Mouse (Mus musculus): ENCODE data around the gene Foxn1.

The Foxn1 gene

GRCm38 (mm10) chr11:78399680-78400079 lies 13.3 kb upstream of the Foxn1 start:
- DNase-seq (ENCODE audit: low spot score) = peak; percentile 19

GRCm38 (mm10) chr11:78398212-78398611 lies 11.9 kb upstream of the Foxn1 start:
- no peak for DNase-seq (ENCODE audit: low spot score)

- peak; percentile 17 for DNase-seq (ENCODE audit: low spot score)
Measured at GRCm38 (mm10) chr11:78397397-78397796, 11.0 kb upstream of the Foxn1 start.

- DNase-seq (ENCODE audit: low spot score) = no peak
Measured at GRCm38 (mm10) chr11:78396950-78397349, 10.6 kb upstream of the Foxn1 start.

- no peak for DNase-seq (ENCODE audit: low spot score)
Measured at GRCm38 (mm10) chr11:78392728-78393127, 6.4 kb upstream of the Foxn1 start.

- DNase-seq (ENCODE audit: low spot score) = no peak
Measured at GRCm38 (mm10) chr11:78385776-78386175, 582 bp downstream of the Foxn1 start.

GRCm38 (mm10) chr11:78382701-78383100 lies 3.7 kb downstream of the Foxn1 start:
- no peak for DNase-seq (ENCODE audit: low spot score)

- DNase-seq (ENCODE audit: low spot score) = no peak
Measured at GRCm38 (mm10) chr11:78382286-78382685, 4.1 kb downstream of the Foxn1 start.

- DNase-seq (ENCODE audit: low spot score) = no peak
Measured at GRCm38 (mm10) chr11:78380996-78381395, 5.4 kb downstream of the Foxn1 start.

GRCm38 (mm10) chr11:78380351-78380750 lies 6.0 kb downstream of the Foxn1 start:
- no peak for DNase-seq (ENCODE audit: low spot score)

GRCm38 (mm10) chr11:78377549-78378159 lies 8.7 kb downstream of the Foxn1 start:
- DNase-seq (ENCODE audit: low spot score) = no peak

GRCm38 (mm10) chr11:78374147-78374546 lies 12.2 kb downstream of the Foxn1 start:
- no peak for DNase-seq (ENCODE audit: low spot score)

GRCm38 (mm10) chr11:78372610-78373009 lies 13.7 kb downstream of the Foxn1 start:
- DNase-seq (ENCODE audit: low spot score) = no peak

GRCm38 (mm10) chr11:78372166-78372565 lies 14.2 kb downstream of the Foxn1 start:
- DNase-seq (ENCODE audit: low spot score) = no peak

- no peak for DNase-seq (ENCODE audit: low spot score)
Measured at GRCm38 (mm10) chr11:78371711-78372110, 14.6 kb downstream of the Foxn1 start.

GRCm38 (mm10) chr11:78370389-78370788 lies 16.0 kb downstream of the Foxn1 start:
- no peak for DNase-seq (ENCODE audit: low spot score)

GRCm38 (mm10) chr11:78367456-78368225 lies 18.7 kb downstream of the Foxn1 start:
- DNase-seq (ENCODE audit: low spot score) = no peak

- DNase-seq (ENCODE audit: low spot score) = no peak
Measured at GRCm38 (mm10) chr11:78364103-78364502, 22.3 kb downstream of the Foxn1 start.

GRCm38 (mm10) chr11:78363309-78364007 lies 22.9 kb downstream of the Foxn1 start:
- DNase-seq (ENCODE audit: low spot score) = no peak

GRCm38 (mm10) chr11:78360789-78361131 lies 25.6 kb downstream of the Foxn1 start:
- DNase-seq (ENCODE audit: low spot score) = no peak

GRCm38 (mm10) chr11:78360125-78360788 lies 26.1 kb downstream of the Foxn1 start:
- peak; percentile 60 for DNase-seq (ENCODE audit: low spot score)

GRCm38 (mm10) chr11:78358330-78359007 lies 27.9 kb downstream of the Foxn1 start:
- peak; percentile 22 for DNase-seq (ENCODE audit: low spot score)
